Mouse (Mus musculus) NIH3T3 (cell line): ENCODE data around the gene Ate1.
"Not testable (repeated sequence)": the region's sequence is repeated elsewhere in the genome, so short reads cannot be mapped to it uniquely, and the experiment has no call there.

ENCODE experiments used
- DNase-seq: peaks from one replicate; pipeline ENCODE4 v3.0.0-alpha.2; 2012; ENCODE audit warnings: low read depth

The Ate1 gene

DNA sequence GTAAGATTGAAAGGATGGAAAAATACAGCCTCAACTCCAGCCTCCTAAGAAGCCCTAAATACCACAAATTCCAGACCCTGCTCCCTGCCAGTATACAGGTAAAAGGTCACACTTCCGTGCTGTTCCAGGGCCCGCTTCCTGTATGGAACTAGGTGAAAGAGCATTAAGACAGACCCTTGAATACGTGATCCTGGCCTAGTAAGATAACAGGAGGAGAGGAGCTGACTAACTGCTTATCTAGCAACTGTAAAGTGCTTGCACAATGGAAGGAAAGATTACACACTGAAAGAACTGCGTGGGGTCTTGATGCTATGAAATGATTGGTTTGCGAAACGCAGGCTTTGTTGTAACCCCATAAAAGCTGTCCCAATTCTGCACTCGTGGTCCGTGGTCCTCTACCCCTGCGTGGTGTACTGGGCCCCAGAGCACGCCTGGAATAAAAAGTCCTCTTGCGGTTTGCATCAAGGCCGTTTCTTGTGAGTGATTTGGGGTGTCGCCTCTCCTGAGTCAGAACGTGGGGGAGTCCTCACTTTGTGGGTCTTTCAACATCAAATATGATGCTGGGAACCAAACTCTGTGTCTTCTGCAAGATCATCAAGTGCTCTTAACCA is 748 bp upstream of the Ate1 start:
- DNase-seq, result no peak

DNA sequence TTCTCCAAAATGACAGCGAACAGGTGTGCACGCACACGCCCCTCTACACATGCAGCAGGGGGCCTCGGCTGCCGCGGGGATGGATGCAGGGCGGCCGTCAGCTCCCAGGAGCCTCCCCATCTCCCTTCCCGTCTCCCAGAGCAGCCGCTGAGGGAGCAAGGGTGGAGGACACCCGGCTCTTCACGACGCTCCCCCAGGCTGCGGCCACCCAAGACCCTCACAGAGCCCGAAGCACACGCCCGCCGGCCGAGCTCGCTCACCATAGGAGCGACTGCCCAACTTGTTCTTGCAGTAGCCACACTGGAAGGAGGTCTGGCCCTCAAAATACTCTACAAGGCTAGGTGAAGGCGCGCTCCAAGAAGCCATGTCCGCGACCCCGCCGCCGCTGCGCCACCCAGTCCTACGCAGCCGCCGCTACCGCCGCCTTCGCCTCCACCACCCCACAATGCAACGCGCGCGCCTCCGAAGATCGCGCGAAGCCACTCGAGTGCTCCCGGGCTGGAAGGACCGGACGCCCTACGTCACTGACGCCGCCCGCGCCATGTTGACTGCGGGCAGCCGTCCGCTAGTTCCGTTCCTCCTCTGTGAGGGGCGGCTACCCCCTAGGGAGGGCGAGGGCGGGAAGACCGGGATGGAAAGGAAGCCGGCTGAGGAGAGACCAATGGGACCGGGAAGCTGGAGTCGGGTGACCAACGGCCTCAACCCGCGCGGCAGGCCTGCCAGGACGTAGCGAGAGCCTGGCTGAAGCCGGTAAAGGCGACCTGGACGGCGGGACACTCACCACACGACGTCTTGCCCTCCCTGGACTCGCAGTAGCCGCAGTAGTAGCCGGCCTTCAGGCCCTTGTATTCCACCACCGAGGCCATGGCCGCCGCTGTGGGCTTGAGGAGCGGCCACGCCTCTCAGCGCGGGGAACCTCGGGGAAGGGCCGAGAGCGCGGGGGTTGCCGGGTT is 797 bp downstream of the Ate1 start:
- DNase-seq, result peak; percentile 99

DNA sequence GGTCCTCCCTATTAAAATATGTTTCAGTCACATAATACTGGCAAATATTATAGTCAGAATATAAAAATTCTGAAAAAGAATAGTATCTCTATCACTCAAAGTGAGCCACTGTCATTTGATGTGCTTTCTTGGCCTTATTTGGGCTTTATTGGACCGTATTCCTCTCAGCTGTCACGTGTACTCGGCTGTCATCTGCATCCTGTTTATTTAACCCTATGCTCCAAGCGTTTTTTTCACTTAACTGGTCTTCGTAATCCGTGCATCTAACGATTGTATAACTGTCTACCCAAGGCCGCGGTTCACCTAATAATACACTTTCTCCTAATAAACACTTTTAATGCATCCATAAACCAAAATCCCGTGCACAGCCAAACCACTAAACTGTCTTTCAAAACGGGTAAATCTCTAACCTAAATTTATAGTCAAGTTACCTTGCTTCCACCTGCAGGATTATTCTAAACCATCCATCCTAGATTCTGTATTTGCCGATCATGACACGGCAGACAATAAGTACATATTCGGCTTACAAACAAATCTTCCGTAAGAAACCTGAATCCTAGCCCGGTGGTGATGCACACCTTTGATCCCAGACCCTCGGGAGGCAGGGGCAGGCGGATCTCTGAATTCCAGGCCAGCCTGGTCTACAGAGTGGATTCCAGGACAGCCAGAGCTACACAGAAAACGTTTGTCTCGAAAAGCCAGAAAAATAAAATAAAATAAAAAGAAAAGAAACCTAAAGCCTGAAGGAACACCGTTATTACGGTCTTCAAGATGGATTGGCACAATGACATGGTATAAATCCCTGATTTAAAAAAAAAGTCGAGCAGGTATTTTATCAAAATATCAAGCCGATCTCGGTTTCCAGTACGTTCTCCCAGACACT is 1.7 kb downstream of the Ate1 start:
- DNase-seq, result no peak

DNA sequence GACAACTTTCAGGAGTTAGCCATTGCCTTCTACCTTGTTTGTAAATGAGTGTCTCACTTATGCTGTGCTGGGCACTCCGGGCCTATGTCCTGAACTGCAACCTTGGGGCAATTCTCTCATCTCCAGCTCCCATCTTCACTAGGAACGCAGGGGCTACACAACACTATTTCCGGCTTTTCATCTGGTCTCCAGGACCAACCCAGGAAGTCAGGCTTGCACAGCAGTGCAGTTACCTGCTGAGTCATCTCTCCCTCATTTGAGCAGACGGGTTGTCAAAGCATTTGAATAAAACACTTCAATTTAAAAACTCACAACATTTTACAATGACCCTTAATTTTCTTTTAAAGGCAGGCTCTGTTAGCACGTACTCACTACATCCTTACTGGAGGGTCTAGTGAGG is 9.9 kb downstream of the Ate1 start:
- no peak for DNase-seq

DNA sequence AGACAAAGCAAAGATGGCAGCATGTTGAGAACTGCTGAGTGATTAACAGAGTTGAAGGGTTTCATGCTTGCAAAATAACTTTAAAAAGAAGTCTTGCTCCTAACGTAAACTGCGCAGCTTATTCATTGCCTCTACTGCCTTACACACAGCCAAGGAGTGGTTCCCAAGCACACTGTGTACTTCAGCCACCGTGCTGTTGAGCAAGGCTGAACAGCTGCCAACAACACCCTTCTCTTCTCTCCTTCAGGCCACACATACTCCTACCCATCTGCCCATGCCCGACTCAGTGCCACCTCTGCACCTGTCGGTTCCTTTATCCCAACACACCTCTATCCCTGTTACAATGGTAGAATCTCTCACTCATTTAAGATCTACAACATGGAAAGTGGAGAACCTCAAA is 17.2 kb downstream of the Ate1 start:
- no peak for DNase-seq

DNA sequence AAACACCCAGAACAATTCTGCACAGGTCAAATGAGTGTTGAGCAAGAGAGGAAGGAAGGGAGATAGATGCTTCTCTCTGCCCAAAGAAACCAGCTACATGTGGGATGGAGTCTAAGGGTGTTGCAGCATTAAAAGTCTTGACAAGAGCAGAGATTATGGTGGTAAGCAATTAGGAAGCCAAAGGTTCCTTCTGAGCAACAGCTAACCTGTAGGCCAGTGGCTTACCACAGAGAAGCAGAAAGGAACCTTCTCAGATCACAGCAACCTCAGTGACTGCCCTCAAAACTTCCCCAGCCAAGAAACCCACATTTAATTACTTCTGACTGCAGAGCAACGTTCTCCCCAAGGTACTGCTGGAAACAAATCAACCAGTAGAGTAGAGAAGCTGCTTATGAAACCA is 18.7 kb downstream of the Ate1 start:
- DNase-seq, result no peak

DNA sequence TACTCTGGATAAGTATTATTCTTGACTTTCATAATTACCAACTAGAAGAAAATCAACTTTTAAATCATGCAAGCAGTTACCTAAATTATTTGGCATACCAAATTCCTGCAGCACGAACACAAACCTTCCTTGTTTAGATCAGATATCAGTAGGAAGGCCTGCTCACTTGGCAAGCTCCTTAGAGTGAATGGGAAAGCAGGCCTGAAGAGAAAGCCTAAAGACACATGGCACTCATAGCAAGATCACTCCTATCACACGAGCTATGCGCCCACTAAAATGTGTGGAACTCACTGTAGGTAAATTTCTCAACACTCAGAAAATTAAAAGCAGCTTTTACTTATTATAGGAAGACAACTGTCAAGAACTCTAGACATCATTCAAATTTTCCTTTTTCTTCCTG is 26.8 kb downstream of the Ate1 start:
- DNase-seq, result peak; percentile 28

DNA sequence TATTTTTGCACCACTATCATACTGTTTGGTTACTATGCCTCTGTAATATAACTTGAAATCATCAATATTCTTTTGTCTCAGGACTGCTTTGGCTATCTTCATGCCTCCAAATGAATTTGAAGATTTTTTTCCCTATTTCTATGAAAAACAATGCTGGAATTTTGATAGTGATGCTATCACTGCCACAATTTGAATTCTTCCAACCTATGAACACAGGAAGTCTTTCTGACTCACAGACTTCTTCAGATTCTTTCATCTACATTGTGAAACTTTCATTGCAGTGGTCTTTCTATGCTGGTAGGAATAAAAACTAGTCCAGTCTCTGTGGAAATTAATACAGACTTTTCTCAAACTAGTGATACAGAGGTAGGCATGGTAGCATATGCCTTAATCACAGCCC is 28.1 kb downstream of the Ate1 start:
- no peak for DNase-seq

DNA sequence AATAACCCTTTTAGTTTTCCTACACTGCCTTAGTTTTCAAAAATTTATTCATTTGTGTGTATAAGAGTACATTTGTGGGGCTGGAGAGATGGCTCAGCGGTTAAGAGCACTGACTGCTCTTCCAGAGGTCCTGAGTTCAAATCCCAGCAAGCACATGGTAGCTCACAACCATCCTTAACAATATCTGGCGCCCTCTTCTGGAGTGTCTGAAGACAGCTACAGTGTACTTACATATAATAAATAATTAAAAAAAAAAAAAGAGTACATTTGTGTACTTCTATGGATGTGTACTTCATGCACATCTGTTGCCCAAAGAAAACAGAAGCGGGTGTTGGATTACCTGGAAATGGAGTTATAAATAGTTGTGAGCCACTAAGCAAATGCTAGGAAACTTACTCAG is 41.2 kb downstream of the Ate1 start:
- not testable (repeated sequence) for DNase-seq

DNA sequence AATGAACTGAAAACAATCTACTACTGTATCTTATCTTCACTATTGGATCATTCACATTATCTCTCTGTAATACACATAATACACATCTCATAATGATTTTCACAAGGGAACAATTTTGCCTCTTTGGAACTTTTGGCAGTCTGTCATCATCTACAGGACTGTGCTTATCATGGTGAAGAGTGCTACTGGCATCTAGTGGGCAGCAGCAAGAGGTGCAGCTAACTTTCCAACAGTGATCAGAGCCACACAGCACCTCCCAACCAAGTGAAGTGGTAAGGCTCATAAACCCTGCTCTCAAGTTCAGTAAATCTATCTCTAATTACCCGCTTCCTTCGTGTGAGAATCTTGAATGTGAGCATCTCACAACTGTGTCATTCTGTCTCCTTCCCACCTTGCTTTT is 44.2 kb downstream of the Ate1 start:
- peak; percentile 78 for DNase-seq

DNA sequence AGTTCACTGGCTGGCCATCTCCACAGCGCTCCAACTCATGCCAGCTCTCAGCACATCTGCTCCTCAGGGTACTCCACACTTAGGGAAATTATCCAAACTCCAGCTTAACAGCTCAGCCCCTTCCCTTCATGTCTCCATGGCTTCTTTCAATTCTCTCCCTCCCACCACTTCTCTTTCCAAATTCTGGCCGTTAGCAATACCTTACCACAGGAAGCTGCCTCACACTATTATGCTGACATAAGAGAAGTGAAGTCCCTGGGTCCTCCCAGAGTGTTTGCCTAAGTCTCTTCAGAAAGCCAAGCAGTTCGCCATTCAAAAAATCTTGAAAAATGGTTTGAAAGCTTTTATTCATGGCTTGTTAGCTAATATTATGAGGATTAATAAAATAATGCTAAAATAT is 46.3 kb downstream of the Ate1 start:
- no peak for DNase-seq

DNA sequence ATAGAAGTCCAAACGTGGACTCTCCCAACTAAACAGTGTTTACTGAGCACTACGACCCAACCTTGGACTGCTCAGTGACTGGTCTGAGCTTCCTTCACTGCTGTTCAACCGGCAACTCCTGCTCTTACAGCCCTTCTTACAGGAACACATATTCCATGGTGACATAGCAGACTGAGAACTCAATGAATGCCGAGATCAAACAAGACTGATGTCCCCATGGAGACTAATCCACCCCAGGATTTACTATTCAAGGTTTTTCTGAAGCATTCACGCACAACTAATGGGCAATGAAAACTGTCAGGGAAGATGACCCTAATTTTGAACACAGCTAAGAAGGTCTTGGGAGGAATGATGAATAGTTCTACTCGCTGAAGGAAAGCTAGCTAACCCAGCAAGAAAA is 47.5 kb downstream of the Ate1 start:
- no peak for DNase-seq

DNA sequence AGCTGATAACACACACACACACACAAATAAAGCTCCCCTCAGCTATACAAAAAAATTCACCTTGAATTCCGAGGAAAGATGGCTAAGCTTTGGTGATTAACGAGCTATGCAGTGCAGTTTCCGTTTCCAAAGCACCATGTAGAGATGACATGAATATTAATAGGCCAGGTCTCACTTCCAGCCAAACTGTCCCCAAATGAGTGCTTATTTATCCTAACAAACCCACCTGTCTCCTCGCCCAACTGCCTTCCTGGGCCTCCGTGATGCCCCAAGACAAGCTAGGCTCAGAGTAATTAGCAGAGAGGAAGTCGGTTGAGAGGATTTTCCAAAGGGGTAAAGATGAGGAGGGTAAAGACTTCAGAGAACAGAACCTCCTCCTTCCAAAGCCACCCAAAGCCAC is 49.1 kb downstream of the Ate1 start:
- no peak for DNase-seq

DNA sequence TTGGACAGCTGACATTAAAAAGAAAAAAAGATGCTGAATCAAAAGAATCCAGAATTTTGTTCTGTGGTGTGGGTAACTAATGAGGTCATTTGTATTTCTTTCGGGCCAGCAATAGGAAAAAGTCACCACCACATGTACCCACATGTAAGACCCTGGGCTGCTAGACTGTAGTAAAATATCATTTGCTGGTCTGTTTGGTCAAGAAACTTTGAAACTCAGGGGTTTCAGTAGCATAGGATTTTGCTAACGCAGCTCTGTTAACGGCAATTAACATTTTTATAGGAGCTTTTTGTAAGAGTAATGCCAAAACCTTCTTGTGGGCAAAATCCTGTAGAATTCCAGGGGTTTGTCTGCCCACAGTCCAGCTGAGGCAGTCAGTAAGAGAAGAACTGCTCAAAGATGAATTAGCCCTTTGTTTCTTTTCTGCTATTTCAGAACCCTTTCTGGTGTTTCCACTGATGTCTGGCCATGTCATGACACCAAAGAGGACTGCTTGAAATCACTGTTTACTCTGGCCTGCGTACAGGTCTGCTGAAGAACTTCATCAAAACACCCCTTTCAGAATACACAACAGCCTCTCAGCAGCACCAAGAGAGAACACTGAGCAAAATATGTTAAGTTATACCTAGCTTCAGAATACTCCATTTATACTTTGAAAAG is 64.5 kb downstream of the Ate1 start:
- no peak for DNase-seq

DNA sequence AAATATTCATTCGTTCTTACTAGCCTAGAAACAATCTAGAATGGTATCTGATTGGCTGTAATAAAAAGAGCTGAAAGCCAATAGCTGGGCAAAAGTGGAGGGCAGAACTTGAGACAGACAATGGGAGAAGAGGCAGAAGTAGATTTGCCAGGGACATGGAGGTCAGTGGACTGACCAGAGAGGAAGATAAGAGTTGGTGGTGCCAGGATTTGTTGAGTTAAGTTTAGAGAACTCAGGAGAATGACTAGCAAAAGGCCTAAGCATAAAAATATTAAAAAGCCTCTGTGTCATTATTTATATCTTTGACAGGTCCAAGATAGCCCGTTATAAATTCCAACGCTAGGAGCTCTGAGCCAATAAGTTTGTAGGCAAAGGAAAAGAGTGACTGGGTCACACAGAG is 65.9 kb downstream of the Ate1 start:
- DNase-seq, result no peak

DNA sequence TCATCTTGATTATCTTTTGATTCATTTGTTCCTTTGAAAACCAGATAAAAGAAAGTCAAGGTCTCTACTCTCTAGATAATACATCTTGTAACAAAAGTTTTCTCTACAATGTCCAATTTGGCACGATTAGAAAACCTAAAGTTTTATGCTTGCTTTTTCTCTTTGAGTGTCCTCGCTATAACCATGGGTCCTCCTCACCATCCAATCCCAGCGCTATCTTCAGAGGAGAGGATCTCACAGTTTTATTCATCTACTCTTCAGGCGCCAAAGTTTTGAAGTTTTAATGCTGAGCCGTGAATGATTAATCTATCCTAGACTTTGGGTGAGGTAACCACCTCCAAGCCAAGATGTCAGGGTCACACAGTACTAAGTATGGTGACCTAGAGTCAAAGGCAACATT is 84.4 kb downstream of the Ate1 start:
- no peak for DNase-seq

DNA sequence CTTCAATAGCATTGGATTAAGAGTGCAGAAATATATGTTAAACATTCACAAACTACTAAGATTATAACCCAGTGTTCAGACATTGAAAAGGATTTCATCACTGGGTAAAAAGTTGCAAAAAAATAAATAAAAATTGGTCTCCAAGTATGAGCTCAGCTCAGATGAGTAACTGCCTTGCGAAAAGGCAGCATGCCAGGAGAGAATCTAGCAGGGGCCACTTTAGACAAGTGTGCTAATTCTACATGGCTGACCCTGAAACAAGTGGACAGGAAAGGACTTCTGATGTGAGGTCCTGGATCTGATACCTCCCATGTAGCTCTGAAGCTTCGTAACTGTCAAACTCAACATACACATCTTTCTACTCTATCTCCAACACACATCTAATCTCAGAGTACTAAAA is 88.0 kb downstream of the Ate1 start:
- peak; percentile 73 for DNase-seq

DNA sequence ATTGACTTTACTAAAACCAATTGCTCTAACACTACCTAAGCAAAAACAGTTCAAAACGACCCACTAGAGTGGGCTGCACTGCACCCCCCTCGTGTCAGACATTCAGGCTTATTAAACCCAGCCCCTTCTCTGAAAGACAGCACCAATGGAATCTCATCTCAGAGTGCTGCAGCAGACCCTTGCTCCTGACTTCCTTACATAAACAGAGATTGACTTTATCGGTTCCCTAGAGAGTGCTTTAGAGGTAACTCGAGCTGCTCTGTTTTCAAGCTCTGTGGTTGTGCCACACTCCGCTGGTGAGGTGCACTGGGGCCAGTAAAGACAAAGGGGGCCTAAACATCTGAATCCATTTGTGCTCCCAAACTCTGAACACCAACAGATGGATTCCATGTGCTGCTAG is 93.6 kb downstream of the Ate1 start:
- DNase-seq, result peak; percentile 43

DNA sequence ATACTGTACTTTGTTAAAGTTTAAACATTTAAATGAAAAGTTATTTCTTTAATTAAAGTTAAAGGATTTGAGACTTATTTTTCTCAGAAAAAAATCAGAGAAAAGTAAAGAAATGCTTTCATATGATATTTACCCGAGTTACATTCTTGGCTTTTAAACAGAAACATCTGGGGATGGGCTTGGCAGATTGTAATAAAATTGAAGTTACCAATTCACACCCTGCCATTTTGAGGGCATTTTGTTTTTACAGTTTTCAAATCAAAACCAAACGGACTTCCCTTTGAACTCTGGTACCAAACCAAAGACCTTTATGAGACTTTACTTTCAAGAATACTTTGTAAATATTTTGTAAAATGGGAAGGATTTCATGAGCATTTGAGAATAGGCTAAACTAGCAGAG is 94.2 kb downstream of the Ate1 start:
- DNase-seq, result no peak

DNA sequence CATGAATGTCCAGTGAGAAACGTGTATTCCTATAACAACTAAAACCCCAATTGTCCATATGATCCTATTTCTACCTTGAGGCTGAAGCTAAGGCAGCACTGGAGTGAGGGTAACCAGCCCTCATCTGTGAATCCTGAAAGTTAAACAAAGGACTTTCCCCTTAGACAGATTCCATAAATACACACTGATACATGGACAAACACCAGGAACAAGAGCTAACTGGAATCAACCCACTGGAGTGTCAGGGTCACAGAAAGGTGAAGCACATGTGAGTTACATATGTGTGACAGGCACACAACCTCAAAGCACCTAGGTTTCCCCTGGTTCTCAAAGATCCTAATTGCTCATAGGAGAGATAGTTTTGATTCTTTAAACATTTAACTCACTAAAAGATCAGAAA is 100.2 kb downstream of the Ate1 start:
- no peak for DNase-seq

DNA sequence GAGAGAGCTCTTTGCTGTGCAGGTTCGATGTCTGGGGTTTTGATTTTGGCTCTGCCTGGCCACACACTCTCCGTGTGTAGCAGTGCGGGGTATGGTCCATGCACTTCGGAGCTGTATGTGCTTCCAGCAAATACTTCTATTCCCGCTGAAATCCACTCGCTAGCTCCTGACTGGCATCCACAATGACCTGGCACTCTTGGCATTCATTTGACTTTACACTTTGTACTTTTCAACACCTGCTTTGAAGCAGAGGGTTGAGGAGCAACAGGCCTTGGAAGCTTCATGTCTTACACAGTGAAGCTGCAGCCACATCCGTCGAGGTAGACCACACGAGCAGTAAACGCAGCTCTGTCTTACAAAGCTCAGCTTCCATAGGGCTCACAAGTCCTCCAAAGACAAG is 112.5 kb downstream of the Ate1 start:
- DNase-seq, result no peak

DNA sequence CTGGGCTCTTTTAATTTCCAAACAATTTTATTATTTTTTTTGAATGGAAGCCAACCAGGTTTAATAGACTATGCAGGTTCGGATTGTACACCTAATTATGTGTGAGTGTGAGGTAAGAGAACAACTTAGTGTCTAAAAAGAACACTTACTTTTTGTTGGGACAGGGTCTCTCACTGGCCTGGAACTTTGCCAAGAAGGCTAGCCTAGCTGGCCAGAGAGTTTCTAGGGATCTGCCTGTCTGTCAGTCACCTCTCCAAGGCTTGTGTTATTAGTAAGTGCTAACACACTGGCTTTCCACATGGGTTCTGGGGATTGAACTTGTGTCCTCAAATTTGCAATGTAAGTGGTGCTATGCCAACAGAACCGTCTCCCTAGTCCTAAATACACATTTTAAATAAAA is 116.8 kb downstream of the Ate1 start:
- DNase-seq, result no peak
